Mouse (Mus musculus) layer of hippocampus, postnatal 14 days (tissue): ENCODE data around the gene Olfr1447. TPM values are rescaled to one million over a fixed set of nuclear protein-coding genes. Genes with fewer than 3 reads are reported as not detected.

Experiments used
- DNase-seq, 2 experiments: peaks; one replicate each; pipeline ENCODE4 v3.0.0; 2021 to 2022; ENCODE audit warnings: low spot score in 2 of 2, mixed read lengths in 1 of 2
- long read RNA-seq, 2 experiments: library from polyadenylated mRNA; stranded (forward); transcript quantifications; one replicate each; pipeline ENCODE4 v2.0.0; 2021
- total RNA-seq, 2 experiments: library from RNA; stranded (reverse); gene quantifications; 2 replicates each; pipeline ENCODE4 v1.2.3; 2021

Olfr1447 gene
- not detected for total RNA-seq
- long read RNA-seq, experiment 1: 0 reads
- long read RNA-seq, experiment 2: 0 reads

GRCm38 (mm10) chr19:12903643-12904042, at the start of gene Olfr1447:
Gene Olfr1447 (minus strand): TSS chr19:12903743.
- DNase-seq: no peak

GRCm38 (mm10) chr19:12949958-12950357, 46.4 kb upstream of the Olfr1447 start, which contains the start of gene Olfr1450:
Gene Olfr1450 (plus strand): TSS chr19:12950258.
- no peak for DNase-seq

GRCm38 (mm10) chr19:12930540-12930939, 27.0 kb upstream of the Olfr1447 start, which contains the start of gene Olfr1449:
Gene Olfr1449 (plus strand): TSS chr19:12930840.
- DNase-seq: no peak

- no peak for DNase-seq
Observed at GRCm38 (mm10) chr19:12924319-12924718, 20.8 kb upstream of the Olfr1447 start, which contains the start of gene Olfr1448. Gene Olfr1448 (minus strand): TSS chr19:12924419.

- DNase-seq: no peak
Observed at GRCm38 (mm10) chr19:12893424-12893823, 10.1 kb downstream of the Olfr1447 start, which contains the start of gene Olfr1446. Gene Olfr1446 (minus strand): TSS chr19:12893524.

- DNase-seq: no peak
Observed at GRCm38 (mm10) chr19:12883555-12883954, 20.0 kb downstream of the Olfr1447 start, which contains the start of gene Olfr1445. Gene Olfr1445 (plus strand): TSS chr19:12883855.

- DNase-seq: no peak
Observed at GRCm38 (mm10) chr19:12856983-12857382, 46.6 kb downstream of the Olfr1447 start, which contains the start of gene Olfr1444. Gene Olfr1444 (plus strand): TSS chr19:12857283.

Other genes with a start within 250 kb of the Olfr1447 start
- not detected for gene Olfr1442, start 233.3 kb downstream of the Olfr1447 start, total RNA-seq
- not detected for gene Olfr1443, start 225.6 kb downstream of the Olfr1447 start, total RNA-seq
- not detected for gene Keg1, start 208.0 kb downstream of the Olfr1447 start, total RNA-seq
- 1 to 10 TPM; 3.0 to 4.7 TPM for gene Cntf, start 138.1 kb downstream of the Olfr1447 start, total RNA-seq
- 10 to 100 TPM; 89.1 to 95.0 TPM for gene Zfp91, start 107.6 kb downstream of the Olfr1447 start, total RNA-seq
- 1 to 10 TPM; 1.9 to 2.0 TPM for gene Lpxn, start 107.5 kb downstream of the Olfr1447 start, total RNA-seq
- not detected for gene Gm5244, start 57.1 kb downstream of the Olfr1447 start, total RNA-seq
- gene Olfr1444, start 46.5 kb downstream of the Olfr1447 start, total RNA-seq: not detected
- not detected for gene Olfr1445, start 19.9 kb downstream of the Olfr1447 start, total RNA-seq
- gene Olfr1446, start 10.2 kb downstream of the Olfr1447 start, total RNA-seq: not detected
- not detected for gene Olfr1448, start 20.7 kb upstream of the Olfr1447 start, total RNA-seq
- gene Olfr1449, start 27.1 kb upstream of the Olfr1447 start, total RNA-seq: not detected
- not detected for gene Olfr1450, start 46.5 kb upstream of the Olfr1447 start, total RNA-seq
- not detected for gene Olfr1451, start 91.3 kb upstream of the Olfr1447 start, total RNA-seq
- gene Olfr1453, start 124.6 kb upstream of the Olfr1447 start, total RNA-seq: not detected
- gene Olfr1454, start 156.9 kb upstream of the Olfr1447 start, total RNA-seq: not detected
- gene Olfr1457, start 194.1 kb upstream of the Olfr1447 start, total RNA-seq: not detected
- gene Olfr1458, start 203.0 kb upstream of the Olfr1447 start, total RNA-seq: not detected
- gene Olfr1459, start 245.8 kb upstream of the Olfr1447 start, total RNA-seq: under 1 TPM; 0.09 to 0.10 TPM